Comparison of ENCODE assay signal across 9 mouse cellular contexts in the genomic region with DNA sequence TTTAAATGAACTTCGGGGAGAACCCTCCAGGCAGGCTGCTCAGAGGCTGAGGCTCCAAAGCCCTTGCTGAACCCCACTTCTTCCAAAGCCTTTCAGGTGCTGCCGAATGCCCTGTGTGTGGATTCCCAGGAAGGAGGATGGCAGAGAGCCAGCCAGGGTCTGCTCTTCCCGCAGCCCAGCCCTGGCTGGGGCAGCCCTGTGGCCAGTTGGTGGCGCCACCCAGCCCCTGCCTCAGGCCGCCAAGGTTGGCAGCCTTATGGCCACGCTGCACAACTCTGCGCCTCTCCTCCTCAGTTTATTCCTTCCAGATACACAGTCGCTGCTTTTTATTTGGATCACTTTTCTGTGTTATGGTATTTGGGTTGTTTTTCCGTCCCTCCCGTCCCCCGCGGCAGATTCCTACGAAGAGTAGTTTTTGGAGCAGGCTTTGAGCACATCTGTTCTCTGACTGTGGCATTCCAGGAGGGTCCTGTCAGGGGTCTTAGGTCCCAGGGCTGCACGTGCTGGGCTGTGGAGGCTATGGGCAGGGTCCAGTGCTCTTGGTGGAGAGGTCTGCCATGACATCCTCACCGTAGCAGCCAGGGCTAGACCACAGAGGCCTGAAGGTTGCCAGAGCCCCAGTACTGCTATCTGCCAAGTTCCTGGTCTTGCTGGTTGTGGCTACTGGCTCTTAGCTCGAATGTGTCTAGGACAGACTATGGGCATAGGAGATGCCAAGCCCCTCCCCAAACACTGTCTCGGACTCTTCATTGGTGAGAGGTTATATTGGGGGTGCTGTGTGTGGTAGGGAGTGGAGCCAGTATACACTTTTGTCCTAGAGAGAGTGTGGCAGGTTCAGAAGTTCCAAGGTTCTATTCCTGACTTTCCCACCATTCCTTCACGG.
DNase-seq lines count a peak whose midpoint lies in the region; ATAC-seq and TF ChIP-seq lines count a peak whose summit lies in the region.
"Had no signal": no experiment of that assay in that cellular context is flagged by ENCODE, and none has a peak within 500 bp of the region (broad histone marks: within the 10 kb centered on the region; RNA-seq: fewer than 3 reads in every experiment).

No protein-coding gene starts in this region.

- no peaks in the 10 kb centered on the region for H3K36me3 ChIP-seq in forebrain, embryonic 14.5 days (ENCODE audit: control insufficient read depth, insufficient read depth, low read length)
- H3K36me3 ChIP-seq in forebrain, embryonic 12.5 days (replicated peaks): no peaks in the 10 kb centered on the region
- no peaks in the 10 kb centered on the region for H3K36me3 ChIP-seq in lung, embryonic 14.5 days (ENCODE audit: insufficient read depth)
- H3K36me3 ChIP-seq in limb, embryonic 13.5 days: no peaks in the 10 kb centered on the region

- no peak overlapping the region for H3K27ac ChIP-seq in forebrain, embryonic 14.5 days (ENCODE audit: low read depth, low read length)
- H3K27ac ChIP-seq in forebrain, embryonic 12.5 days: no peak overlapping the region
- no peak overlapping the region for H3K27ac ChIP-seq in lung, embryonic 14.5 days (ENCODE audit: low read depth)
- H3K27ac ChIP-seq in limb, embryonic 13.5 days: peak overlapping the region; percentile 63; the same call in 1 of the 2 replicates

- peaks cover 3% of the 10 kb centered on the region; the same call in 1 of the 2 replicates for H3K4me1 ChIP-seq in forebrain, embryonic 14.5 days (ENCODE audit: control insufficient read depth, insufficient read depth, low read length)
- peaks cover 15% of the 10 kb centered on the region for H3K4me1 ChIP-seq in forebrain, embryonic 12.5 days
- H3K4me1 ChIP-seq in lung, embryonic 14.5 days (ENCODE audit: insufficient read depth): peaks cover 14% of the 10 kb centered on the region
- H3K4me1 ChIP-seq in limb, embryonic 13.5 days: peaks cover 58% of the 10 kb centered on the region

- H3K4me2 ChIP-seq in forebrain, embryonic 14.5 days (ENCODE audit: low read length): no peak overlapping the region
- H3K4me2 ChIP-seq in forebrain, embryonic 12.5 days: no peak overlapping the region
- no peak overlapping the region for H3K4me2 ChIP-seq in lung, embryonic 14.5 days
- H3K4me2 ChIP-seq in limb, embryonic 13.5 days (replicated peaks): peak overlapping the region; percentile 23; the same call in 1 of the 2 replicates

- H3K9ac ChIP-seq in forebrain, embryonic 14.5 days (ENCODE audit: low read length): no peak overlapping the region
- no peak overlapping the region for H3K9ac ChIP-seq in forebrain, embryonic 12.5 days
- H3K9ac ChIP-seq in lung, embryonic 14.5 days: no peak overlapping the region
- no peak overlapping the region for H3K9ac ChIP-seq in limb, embryonic 13.5 days

- 44% methylated on average over 18 of the region's 18 CpGs for WGBS in forebrain, embryonic 14.5 days
- WGBS in forebrain, embryonic 12.5 days: 53% methylated on average over 18 of the region's 18 CpGs
- WGBS in lung, embryonic 14.5 days: 40% methylated on average over 18 of the region's 18 CpGs
- 36% methylated on average over 18 of the region's 18 CpGs for WGBS in limb, embryonic 13.5 days

- H3K4me3 ChIP-seq in forebrain, embryonic 14.5 days (ENCODE audit: low read depth, low read length): no peak overlapping the region
- no peak overlapping the region for H3K4me3 ChIP-seq in forebrain, embryonic 12.5 days (replicated peaks)
- H3K4me3 ChIP-seq in lung, embryonic 14.5 days (ENCODE audit: low read depth, low read length): no peak overlapping the region
- no peak overlapping the region for H3K4me3 ChIP-seq in limb, embryonic 13.5 days

- 0 out of 2 replicates have a peak, but pooled peaks cover 6% of the 10 kb centered on the region for H3K27me3 ChIP-seq in forebrain, embryonic 14.5 days (replicated peaks; ENCODE audit: control insufficient read depth, insufficient read depth, low read length)
- H3K27me3 ChIP-seq in forebrain, embryonic 12.5 days: peaks cover 14% of the 10 kb centered on the region
- no peaks in the 10 kb centered on the region for H3K27me3 ChIP-seq in lung, embryonic 14.5 days (ENCODE audit: insufficient read depth, low read length)
- H3K27me3 ChIP-seq in limb, embryonic 13.5 days: no peaks in the 10 kb centered on the region

- peak; percentile 65 for TF ChIP-seq CTCF in lung, embryonic 14.5 days (IDR thresholded peaks at IDR 0.05; ENCODE audit: low read depth)

- peak; percentile 35; the same call in 1 of the 2 replicates for ATAC-seq in forebrain, embryonic 14.5 days
- ATAC-seq in forebrain, embryonic 12.5 days (ENCODE audit: low FRiP score): no peak
- ATAC-seq in lung, embryonic 14.5 days (ENCODE audit: insufficient read depth): peak; percentile 50; the same call in 1 of the 2 replicates
- peak; percentile 10; the same call in 1 of the 2 replicates for ATAC-seq in limb, embryonic 13.5 days (ENCODE audit: low FRiP score, low read depth)

- DNase-seq in forebrain, embryonic 14.5 days (ENCODE audit: low spot score): peak; percentile 40
- peak; percentile 60 for DNase-seq in lung, embryonic 14.5 days
- no peak for DNase-seq in lung, postnatal 36 days
- DNase-seq in embryo, embryonic 10.5 days (ENCODE audit: low spot score): peak; percentile 50
- no peak for DNase-seq in frontal cortex, postnatal 36 days (ENCODE audit: low spot score in 2 of 2)
- no peak for DNase-seq in thymus, postnatal 4 days
- DNase-seq: cerebellum, adult 9-11 months had no signal

- no peaks in the 10 kb centered on the region for H3K9me3 ChIP-seq in forebrain, embryonic 14.5 days (replicated peaks; ENCODE audit: control insufficient read depth, low read length)
- no peaks in the 10 kb centered on the region for H3K9me3 ChIP-seq in forebrain, embryonic 12.5 days
- no peaks in the 10 kb centered on the region for H3K9me3 ChIP-seq in lung, embryonic 14.5 days (ENCODE audit: low read depth, low read length)
- H3K9me3 ChIP-seq in limb, embryonic 13.5 days: no peaks in the 10 kb centered on the region

Comparison
In these comparisons a context has a peak if more than half of its experiments do, and no peak if none do; other contexts are left out.
1. DNase-seq: peak in forebrain, embryonic 14.5 days (single experiment), lung, embryonic 14.5 days (single experiment) and embryo, embryonic 10.5 days (single experiment); none in lung, postnatal 36 days (single experiment), frontal cortex, postnatal 36 days (0 of 2) and thymus, postnatal 4 days (single experiment).